Mouse (Mus musculus) regulatory T cell (primary cell): ENCODE results near the gene Gm20683.

Experiments
- in situ Hi-C: fragments of 300-600 bp; cut with MboI, MseI; formaldehyde crosslinking; loops from one replicate; pipeline ENCODE4 v1.15.1; 2025; ENCODE audit warnings: high pct_unique_total_duplicates

The Gm20683 gene

DNA sequence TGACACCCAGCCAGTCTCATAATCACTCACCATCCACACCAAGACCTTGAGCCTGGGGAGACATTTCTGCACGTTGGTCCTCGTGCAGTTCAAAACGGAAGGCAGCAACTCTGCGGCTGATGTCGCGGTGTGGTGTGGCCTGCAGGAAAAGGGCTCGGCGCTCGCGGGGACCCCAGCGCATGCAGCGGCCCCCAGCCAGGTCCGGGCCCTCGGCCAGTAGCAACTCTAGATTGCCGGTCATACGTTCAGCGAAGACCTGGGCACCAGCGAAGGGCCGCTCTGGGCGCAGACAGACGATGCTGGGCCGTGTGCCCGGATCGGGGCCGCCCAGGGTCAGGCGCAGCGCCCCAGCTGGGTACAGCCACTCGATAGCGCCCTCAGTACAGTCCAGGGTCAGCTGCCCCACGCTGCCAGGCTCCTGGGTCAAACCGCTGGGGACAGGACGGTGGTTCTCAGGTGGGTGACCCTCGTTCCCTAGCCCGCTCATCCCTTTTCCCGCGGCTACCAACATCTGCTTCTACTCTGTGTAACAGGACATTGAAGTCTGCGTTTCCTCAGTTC lies 45.3 kb downstream of the Gm20683 start:
- in situ Hi-C loops = loop anchor here (10.0 kb wide), 1 partner anchor 221 kb away; the partner anchor contains the start of genes Lmf1 and Sox8

DNA sequence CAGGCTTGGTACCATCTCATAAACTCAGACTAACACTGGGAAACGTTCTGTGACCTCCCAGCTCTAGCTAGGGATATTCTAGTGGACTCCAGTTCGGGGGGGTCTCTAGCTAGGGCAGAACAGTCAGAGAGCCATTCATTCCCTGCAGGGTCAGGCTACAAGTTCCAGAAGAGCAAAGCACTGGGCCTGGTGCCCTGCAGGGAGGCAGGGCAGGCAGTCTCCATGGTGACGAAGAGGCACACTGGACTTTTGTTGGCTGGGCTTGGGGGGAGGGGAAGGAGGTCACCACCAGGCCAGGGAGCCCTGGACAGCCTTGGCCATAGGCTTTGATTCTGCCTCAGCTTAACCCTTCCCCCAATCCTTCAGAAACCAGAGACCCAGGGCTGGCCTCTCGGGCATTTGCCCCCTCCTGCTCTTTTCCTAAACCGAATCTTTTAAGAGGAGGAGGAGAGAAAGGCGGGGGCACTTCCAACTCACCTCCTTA lies 45.9 kb downstream of the Gm20683 start, which contains the start of gene AC134908.4:
Gene AC134908.4, minus strand, starts transcription at position 51 of the 484 bp plus-strand sequence.
- in situ Hi-C loops = loop anchor here (10.0 kb wide), 1 partner anchor 221 kb away; the partner anchor contains the start of genes Lmf1 and Sox8

DNA sequence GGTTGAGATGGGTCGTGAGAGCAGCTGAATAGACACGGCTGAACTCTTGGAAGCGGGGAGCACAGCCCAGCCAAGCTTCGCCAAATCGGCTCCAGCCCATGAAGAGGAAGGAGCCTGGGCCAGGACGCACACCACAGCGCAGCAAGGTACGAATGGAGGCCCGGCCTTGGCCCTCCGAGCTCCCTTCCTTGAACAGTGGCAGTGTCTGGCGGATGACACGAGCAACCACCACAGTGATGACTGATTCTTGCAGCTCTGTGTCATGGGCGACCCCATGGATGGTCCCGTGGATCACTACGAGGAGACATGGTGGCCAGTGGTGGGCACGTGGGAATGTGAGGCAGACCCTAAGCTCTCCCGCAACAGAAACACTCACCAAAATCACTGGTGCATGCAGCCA lies 46.6 kb downstream of the Gm20683 start:
- in situ Hi-C loops = loop anchor here (10.0 kb wide), 1 partner anchor 220 kb away; the partner anchor contains the start of genes Lmf1 and Sox8

DNA sequence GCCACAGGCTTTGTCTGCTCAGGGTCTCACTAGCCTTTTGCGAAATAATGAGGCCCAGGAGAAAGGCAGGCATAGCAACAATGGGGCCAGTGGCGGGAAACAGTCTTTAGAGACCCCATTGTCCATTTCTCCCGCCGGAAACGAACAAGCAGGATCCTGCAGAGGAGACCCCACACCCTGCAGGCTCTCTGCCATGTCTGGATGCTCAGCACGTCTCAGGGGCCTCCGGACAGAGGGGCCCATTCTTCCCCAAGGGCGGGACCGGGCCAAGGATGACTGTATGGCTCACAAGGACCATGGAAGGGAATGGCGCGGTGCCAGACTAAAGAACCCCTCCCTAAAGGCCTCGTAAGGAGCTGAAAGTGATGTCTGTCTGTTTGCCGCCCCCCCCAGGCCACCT lies 47.4 kb downstream of the Gm20683 start:
- in situ Hi-C loops = loop anchor here (10.0 kb wide), 1 partner anchor 219 kb away; the partner anchor contains the start of genes Lmf1 and Sox8

DNA sequence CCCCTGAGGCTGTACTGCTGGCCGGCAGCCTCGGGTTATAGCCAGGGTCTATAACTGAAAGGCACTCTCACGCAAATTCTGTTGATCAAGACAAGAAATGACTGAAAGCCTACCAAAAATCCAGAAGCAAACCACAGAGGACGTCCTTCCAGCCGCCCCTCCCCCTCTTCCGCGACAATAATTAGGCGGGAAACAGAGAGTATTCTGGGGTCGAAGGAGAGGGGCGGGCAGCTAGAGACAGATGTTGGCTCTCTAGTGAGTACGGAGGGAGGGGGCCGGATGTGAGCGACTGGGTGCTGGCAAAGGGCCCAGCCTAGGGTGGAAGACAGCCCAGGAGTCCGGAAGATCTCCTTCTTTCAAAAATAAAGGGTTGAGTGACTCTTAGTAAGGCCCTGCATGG lies 48.9 kb downstream of the Gm20683 start, which contains the start of gene Fam173a:
Gene Fam173a, minus strand, starts transcription at position 287 of the 400 bp plus-strand sequence.
- in situ Hi-C loops = loop anchor here (10.0 kb wide), 1 partner anchor 218 kb away; the partner anchor contains the start of genes Lmf1 and Sox8

DNA sequence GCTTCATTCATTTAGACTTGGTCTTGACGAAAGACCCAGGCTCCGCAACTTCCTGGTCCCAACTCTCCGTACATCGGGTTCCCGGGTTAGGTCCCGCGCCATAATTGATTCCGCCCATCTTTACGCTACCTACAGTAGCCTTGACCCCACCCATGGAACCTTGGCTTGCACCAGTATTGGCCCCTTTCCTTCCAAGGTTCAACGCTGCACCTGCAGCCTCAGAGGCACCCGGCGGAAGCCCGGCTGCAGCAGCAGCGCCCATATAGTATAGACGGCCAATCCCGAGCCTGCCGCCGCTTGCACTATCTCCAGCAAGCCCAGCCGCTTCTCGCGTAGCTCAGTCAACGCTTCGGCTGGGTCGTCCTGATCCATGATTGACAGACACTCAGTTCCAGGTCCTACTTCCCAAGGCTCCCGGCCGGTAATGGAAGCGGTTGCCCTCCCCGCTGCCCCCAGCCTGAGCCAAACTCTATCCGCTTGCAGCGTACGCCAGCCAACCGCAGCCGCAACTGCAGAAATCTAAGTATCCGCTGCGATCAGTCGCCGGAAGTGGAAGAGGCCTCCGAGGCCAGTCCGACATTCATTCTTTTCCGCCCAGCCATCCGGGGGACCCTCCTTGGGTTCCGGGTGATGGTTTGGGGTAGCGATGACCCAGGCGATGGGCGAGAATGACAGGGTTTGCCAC lies 49.6 kb downstream of the Gm20683 start:
- in situ Hi-C loops = loop anchor here (10.0 kb wide), 1 partner anchor 217 kb away; the partner anchor contains the start of genes Lmf1 and Sox8

DNA sequence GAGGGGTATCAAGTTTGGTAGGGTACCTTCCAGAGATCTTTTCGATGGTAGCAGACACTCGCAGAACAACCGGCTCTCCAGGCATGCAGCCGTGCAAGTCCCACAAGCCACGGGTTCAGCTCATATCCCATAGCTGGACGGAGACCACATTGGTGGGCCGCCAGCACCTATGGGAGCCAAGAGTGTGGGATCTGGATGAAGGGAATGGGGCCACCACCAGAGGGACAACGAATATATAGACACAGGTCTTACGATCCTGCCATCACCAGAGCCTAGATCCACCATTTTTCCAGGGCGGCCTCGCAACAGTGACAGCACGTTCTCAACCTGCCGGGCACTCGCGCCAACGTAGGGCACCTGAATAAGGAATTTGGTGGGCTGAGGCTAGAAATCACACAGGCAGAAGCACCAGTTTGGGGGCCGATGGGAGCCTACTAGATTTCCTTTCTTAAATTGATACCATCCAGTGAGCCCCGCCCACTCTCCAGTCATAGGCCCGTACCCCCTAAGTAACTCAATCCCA lies 50.2 kb downstream of the Gm20683 start:
- in situ Hi-C loops = loop anchor here (10.0 kb wide), 1 partner anchor 217 kb away; the partner anchor contains the start of genes Lmf1 and Sox8

DNA sequence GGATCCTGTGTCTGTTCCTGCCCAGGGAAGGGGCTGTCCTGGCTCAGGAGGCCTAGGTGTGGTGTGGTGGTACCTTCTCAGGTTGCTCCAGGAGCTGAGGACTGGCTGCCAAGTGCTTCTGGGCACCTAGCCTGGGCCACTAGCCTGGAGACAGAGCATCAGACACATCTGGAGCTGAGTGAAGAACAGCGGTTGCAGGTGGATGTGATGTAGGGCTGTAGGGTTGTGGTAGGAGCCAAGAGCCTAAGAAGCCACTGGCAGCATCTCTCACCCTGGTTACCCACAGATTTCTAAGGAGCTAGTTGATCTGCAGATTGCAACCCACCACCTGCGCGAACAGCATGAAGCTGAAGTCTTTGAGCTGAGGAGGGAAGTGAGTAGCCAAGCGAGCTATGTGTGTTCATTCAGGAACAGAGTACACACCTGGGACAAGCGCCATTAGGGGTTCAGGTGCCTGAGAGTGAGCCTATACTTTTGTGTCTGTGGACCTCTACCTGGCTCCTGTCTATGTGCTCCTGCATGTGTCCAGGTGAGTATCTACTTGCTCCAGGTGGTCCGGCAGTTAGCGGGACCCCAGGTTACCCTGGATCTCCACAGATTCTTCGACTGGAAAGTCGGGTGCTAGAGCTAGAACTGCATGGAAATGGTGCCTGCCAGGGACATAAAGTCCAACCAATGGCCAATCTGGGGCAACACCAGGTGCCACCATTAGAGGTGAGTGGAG lies 54.6 kb downstream of the Gm20683 start:
- in situ Hi-C loops = no loop called here

- in situ Hi-C loops = no loop called here
Measured at GRCm38 (mm10) chr17:25786280-25786679, 55.3 kb downstream of the Gm20683 start, which contains the start of gene Ccdc78. Gene Ccdc78 (plus strand): TSS chr17:25786580.

- in situ Hi-C loops = no loop called here
Measured at GRCm38 (mm10) chr17:25785281-25785745, 56.2 kb downstream of the Gm20683 start, which contains the start of gene Haghl. Gene Haghl (minus strand): TSS chr17:25785673.
